21 mouse cellular contexts compared by ENCODE assay signal in the genomic region with DNA sequence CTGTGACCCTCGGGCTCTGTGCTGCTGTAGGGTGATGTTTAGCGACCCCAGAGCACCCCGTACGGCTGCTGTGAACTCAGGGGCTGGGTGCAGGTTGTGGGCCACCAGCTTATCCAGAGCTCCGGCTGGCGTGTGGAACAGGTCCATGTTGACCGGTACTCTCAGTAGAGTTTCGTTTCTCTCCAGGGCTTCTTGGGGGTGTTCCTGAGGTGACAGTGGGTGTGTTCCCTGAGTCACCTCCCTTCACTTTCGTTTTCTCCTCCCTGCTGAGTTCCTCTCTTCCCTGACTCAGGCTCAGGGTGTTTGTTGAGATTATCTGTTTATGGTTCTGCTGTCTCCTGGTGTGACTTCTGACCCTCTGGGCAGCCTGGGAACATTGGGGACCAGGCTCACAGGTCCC. TPM values are rescaled to one million over a fixed set of nuclear protein-coding genes. Genes with fewer than 3 reads are reported as not detected.
A peak's percentile ranks its signal among the peaks of the same experiment; 100 is the strongest.
DNase-seq lines count a peak whose midpoint lies in the region; ATAC-seq and TF ChIP-seq lines count a peak whose summit lies in the region.
"Had no signal": no experiment of that assay in that cellular context is flagged by ENCODE, and none has a peak within 500 bp of the region (broad histone marks: within the 10 kb centered on the region; RNA-seq: fewer than 3 reads in every experiment).

Gene Oas3 (minus strand): TSS at position 184 of the 400 bp plus-strand sequence.

- TF ChIP-seq CTCF in thymus, adult 2 months (IDR thresholded peaks at IDR 0.05; ENCODE audit: borderline replicate concordance, control insufficient read depth, extremely low read depth, insufficient read depth, low read length, poor library complexity): no peak

- H3K4me3 ChIP-seq in thymus, adult 2 months (ENCODE audit: control insufficient read depth, insufficient read depth, low read length): peak within 1 kb of the TSS; percentile 58
- H3K4me3 ChIP-seq in kidney, embryonic 16.5 days (ENCODE audit: low read length): no peak within 1 kb of the TSS
- H3K4me3 ChIP-seq in forebrain, embryonic 12.5 days (replicated peaks): no peak within 1 kb of the TSS
- H3K4me3 ChIP-seq: forebrain, embryonic 15.5 days; kidney, embryonic 15.5 days; limb, embryonic 15.5 days; midbrain, embryonic 12.5 days; neural tube, embryonic 15.5 days had no signal

- no peak for TF ChIP-seq POLR2A in thymus, adult 2 months (IDR thresholded peaks at IDR 0.05; ENCODE audit: control insufficient read depth, extremely low read depth, insufficient read depth, low read length, poor library complexity)

- H3K4me1 ChIP-seq in thymus, adult 2 months (replicated peaks; ENCODE audit: control insufficient read depth, insufficient read depth, low read length): peaks cover 52% of the 10 kb centered on the region
- H3K4me1 ChIP-seq in kidney, embryonic 16.5 days (ENCODE audit: insufficient read depth, low read length): no peaks in the 10 kb centered on the region
- H3K4me1 ChIP-seq in forebrain, embryonic 12.5 days: no peaks in the 10 kb centered on the region
- H3K4me1 ChIP-seq: forebrain, embryonic 15.5 days; midbrain, embryonic 12.5 days; neural tube, embryonic 15.5 days had no signal

- no peaks in the 10 kb centered on the region for H3K27me3 ChIP-seq in thymus, adult 2 months (ENCODE audit: control insufficient read depth, insufficient read depth, low read length)
- H3K27me3 ChIP-seq in kidney, embryonic 16.5 days (ENCODE audit: insufficient read depth, low read length): no peaks in the 10 kb centered on the region
- peaks cover 6% of the 10 kb centered on the region; the same call in 1 of the 2 replicates for H3K27me3 ChIP-seq in forebrain, embryonic 12.5 days
- H3K27me3 ChIP-seq: forebrain, embryonic 15.5 days; kidney, embryonic 15.5 days; limb, embryonic 15.5 days; midbrain, embryonic 12.5 days; neural tube, embryonic 15.5 days; Patski had no signal

- WGBS in thymus, adult 2 months: 7% methylated on average over 9 of the region's 9 CpGs
- WGBS in kidney, embryonic 16.5 days: 75% methylated on average over 9 of the region's 9 CpGs
- WGBS in forebrain, embryonic 12.5 days: 86% methylated on average over 9 of the region's 9 CpGs

- no peak within 1 kb of the TSS for H3K4me2 ChIP-seq in kidney, embryonic 16.5 days (replicated peaks; ENCODE audit: low read depth, low read length)
- no peak within 1 kb of the TSS for H3K4me2 ChIP-seq in forebrain, embryonic 12.5 days
- H3K4me2 ChIP-seq: forebrain, embryonic 15.5 days; kidney, embryonic 15.5 days; limb, embryonic 15.5 days; midbrain, embryonic 12.5 days; neural tube, embryonic 15.5 days had no signal

- no peaks in the 10 kb centered on the region for H3K36me3 ChIP-seq in thymus, adult 2 months (ENCODE audit: control insufficient read depth, insufficient read depth, low read length)
- H3K36me3 ChIP-seq in kidney, embryonic 16.5 days (ENCODE audit: insufficient read depth, low read length): no peaks in the 10 kb centered on the region
- no peaks in the 10 kb centered on the region for H3K36me3 ChIP-seq in forebrain, embryonic 12.5 days (replicated peaks)
- H3K36me3 ChIP-seq: forebrain, embryonic 15.5 days; kidney, embryonic 15.5 days; limb, embryonic 15.5 days; midbrain, embryonic 12.5 days; neural tube, embryonic 15.5 days had no signal

- ATAC-seq in activated CD4-positive, CD25-positive, alpha-beta regulatory T cell, adult 4 months: peak; percentile 28
- peak; percentile 74 for ATAC-seq in megakaryocyte, adult 5-6 weeks (ENCODE audit: poor library complexity, severe bottlenecking)
- no peak for ATAC-seq in kidney, embryonic 16.5 days (ENCODE audit: low FRiP score, low TSS enrichment)
- no peak for ATAC-seq in forebrain, embryonic 12.5 days (ENCODE audit: low FRiP score)
- ATAC-seq: forebrain, embryonic 15.5 days; Patski had no signal

- peak; percentile 22 for DNase-seq in thymus, adult 2 months
- DNase-seq in thymus, postnatal 4 days: no peak
- DNase-seq in right cerebral cortex, adult 2 months (ENCODE audit: low spot score in 2 of 2): no peak
- DNase-seq: adrenal gland, postnatal 10 days; cerebellum, adult 18-20 months; heart, postnatal 4 days; right cerebral cortex, postnatal 4 days; thymus, postnatal 14 days had no signal

- H3K27ac ChIP-seq in thymus, adult 2 months (ENCODE audit: control insufficient read depth, insufficient read depth, low read length): peak within 1 kb of the TSS; percentile 58; the same call in 1 of the 2 replicates
- no peak within 1 kb of the TSS for H3K27ac ChIP-seq in kidney, embryonic 16.5 days (ENCODE audit: low read length)
- H3K27ac ChIP-seq in forebrain, embryonic 12.5 days: no peak within 1 kb of the TSS
- H3K27ac ChIP-seq: forebrain, embryonic 15.5 days; kidney, embryonic 15.5 days; limb, embryonic 15.5 days; midbrain, embryonic 12.5 days; neural tube, embryonic 15.5 days had no signal

- H3K9me3 ChIP-seq in kidney, embryonic 16.5 days (ENCODE audit: low read length): no peaks in the 10 kb centered on the region
- H3K9me3 ChIP-seq in forebrain, embryonic 12.5 days: no peaks in the 10 kb centered on the region
- H3K9me3 ChIP-seq: forebrain, embryonic 15.5 days; kidney, embryonic 15.5 days; limb, embryonic 15.5 days; midbrain, embryonic 12.5 days; neural tube, embryonic 15.5 days had no signal

- no peak within 1 kb of the TSS for H3K9ac ChIP-seq in kidney, embryonic 16.5 days (replicated peaks; ENCODE audit: low read length)
- no peak within 1 kb of the TSS for H3K9ac ChIP-seq in forebrain, embryonic 12.5 days
- H3K9ac ChIP-seq: forebrain, embryonic 15.5 days; kidney, embryonic 15.5 days; limb, embryonic 15.5 days; midbrain, embryonic 12.5 days; neural tube, embryonic 15.5 days had no signal

RNA-seq across cellular contexts. Expression of gene Oas3, which starts in this region (rescaled TPM):
- polyA plus RNA-seq in thymus, adult 2 months (2012; rRNA removed): 27.6 and 28.1 TPM in 2 replicates
- 10 to 100 TPM; 11.4 to 25.1 TPM for polyA plus RNA-seq in activated CD4-positive, CD25-positive, alpha-beta regulatory T cell, adult 4 months (2017; shearing (Covaris generic))
- 20.8 and 22.8 TPM in 2 replicates for total RNA-seq in megakaryocyte, adult 5-6 weeks (2015)
- total RNA-seq in megakaryocyte, adult 5-6 weeks (2017): 11.1 and 11.7 TPM in 2 replicates
- polyA plus RNA-seq in kidney, embryonic 16.5 days (2015; fragmentation: Nextera tagmentation; extraction: Ambion mirVana): 0.09 and 0.11 TPM in 2 replicates
- polyA plus RNA-seq in forebrain, embryonic 12.5 days (2016; fragmentation: Nextera tagmentation; extraction: Ambion mirVana): 0.09 and 0.12 TPM in 2 replicates
- total RNA-seq: gastrocnemius, postnatal 4 days; layer of hippocampus, postnatal 25 days had no signal
- polyA plus RNA-seq: embryonic facial prominence, embryonic 11.5 days had no signal

Comparison
In these comparisons a context has a peak if more than half of its experiments do, and no peak if none do; other contexts are left out.
1. RNA of gene Oas3 (polyA plus RNA-seq): 27.6 to 28.1 TPM in thymus, adult 2 months and 11.4 to 25.1 TPM in activated CD4-positive, CD25-positive, alpha-beta regulatory T cell, adult 4 months; 0.09 to 0.11 TPM in kidney, embryonic 16.5 days and 0.09 to 0.12 TPM in forebrain, embryonic 12.5 days; every median in the first group is over 10 times any median in the second.
2. ATAC-seq: peak in activated CD4-positive, CD25-positive, alpha-beta regulatory T cell, adult 4 months (single experiment) and megakaryocyte, adult 5-6 weeks (single experiment); none in kidney, embryonic 16.5 days (single experiment) and forebrain, embryonic 12.5 days (single experiment).